Mouse (Mus musculus) adrenal gland, postnatal 14 days (tissue): ENCODE measurements around the gene Asrgl1. TPM values are rescaled to one million over a fixed set of nuclear protein-coding genes. Genes with fewer than 3 reads are reported as not detected.
A peak's percentile ranks its signal among the peaks of the same experiment; 100 is the strongest.

Experiments
- DNase-seq: peaks from one replicate; pipeline ENCODE4 v3.0.0; 2021; ENCODE audit warnings: mixed read lengths
- total RNA-seq: library from RNA; stranded (reverse); gene quantifications from 2 replicates; pipeline ENCODE4 v1.2.3, GENCODE M21; 2021

The Asrgl1 gene
- total RNA-seq, 1 experiment from 2014 or later = 12.6 TPM

DNA sequence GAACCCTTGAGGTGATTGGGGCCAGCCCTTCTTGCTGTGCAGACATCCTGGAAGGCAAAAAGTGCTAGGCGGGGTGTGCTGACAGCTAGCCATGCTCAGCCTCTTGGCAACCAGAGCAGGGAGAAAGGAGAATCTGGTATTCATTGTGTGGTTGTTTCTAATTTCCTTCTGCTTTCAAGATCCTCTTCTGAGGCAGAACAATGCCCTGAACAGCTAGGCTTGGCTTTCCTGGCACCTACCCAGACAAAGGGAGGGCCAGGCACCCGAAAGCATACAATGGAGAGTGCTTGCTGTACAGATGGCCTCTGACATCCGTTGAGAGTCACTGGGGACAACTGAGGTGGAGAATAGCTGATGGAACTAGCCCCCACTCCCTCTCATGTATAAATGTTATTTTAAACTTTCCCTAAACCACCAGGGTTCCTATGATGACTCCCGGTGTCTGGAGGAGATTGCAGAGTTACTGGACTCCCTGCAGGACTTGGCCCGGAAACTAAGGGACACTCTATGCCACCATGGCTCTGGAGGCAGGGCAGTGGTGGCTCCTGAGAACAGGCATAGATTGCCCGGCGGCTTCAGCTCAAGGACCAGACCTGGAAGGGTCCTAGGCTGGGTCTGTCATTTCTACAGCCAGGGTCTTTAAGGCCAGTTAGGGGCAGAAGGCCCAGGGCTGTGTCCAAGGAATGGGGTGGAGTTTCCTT lies 63.8 kb downstream of the Asrgl1 start:
- peak; percentile 65 for DNase-seq

DNA sequence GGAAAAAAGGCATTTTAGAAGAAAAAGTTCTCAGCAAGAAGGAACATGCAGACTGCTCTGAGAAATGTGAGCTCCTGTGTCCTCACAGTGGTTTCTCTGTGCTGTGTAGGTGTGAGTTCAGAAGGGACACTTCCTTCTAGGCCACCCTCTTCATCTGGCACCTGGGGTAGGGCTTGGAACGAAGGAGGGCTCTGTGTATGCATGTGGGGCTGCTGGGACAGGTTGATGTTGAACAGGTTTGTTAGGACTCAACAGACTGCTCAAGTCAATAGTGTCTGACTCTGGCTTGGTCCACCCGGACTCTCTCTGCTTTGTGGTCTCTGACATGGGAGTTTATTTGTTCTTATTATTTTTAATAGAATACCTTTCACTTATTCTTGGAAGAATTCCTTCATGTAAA lies 65.1 kb downstream of the Asrgl1 start:
- DNase-seq = no peak

DNA sequence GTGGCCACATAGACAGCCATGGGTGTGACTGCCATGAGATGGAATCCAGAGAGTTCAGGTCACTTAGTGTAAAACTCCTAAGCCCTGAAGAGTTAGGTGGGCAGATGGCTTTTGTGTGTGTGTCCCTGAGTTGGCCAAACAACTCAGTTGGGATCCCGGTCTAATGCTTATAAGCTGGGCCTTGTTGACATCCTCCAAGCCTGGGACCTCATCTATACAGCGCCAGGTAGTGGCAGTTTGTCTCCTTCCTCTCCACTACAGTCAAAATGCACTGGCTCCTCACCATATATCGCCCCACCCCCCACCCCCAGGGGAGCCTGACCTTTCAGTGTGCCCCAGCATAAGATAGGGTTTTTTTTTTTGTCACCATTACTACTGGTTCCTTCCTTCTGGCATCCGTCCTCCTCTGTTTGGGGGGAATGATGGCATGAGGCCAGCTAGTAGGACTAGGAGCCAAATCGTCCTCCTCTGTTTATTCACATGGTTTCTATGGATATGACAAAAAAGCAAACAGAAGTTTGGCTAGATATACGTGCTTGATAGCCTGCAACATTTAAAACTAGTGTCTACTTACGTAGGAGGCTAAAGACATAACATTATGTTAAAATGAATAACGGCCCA lies 65.6 kb downstream of the Asrgl1 start:
- DNase-seq = no peak

DNA sequence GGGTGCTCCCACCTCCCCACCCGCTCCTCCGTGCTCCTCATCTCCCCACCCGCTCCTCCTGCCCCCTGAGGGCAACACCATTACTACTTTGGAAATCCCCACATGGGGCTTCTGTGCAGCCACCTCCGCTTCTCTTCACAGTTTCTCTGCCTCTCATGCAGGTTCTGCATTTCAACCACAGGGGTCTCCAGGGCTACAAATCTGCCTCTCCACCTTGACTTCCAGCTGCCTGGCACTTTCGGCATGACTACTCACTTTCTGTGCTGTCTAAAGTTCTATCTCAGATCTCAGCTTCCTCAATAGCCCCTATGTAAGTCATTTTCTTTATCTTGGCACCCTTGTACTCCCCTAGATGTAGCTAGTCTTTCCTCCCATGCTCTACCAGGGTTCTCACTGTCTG lies 68.1 kb downstream of the Asrgl1 start:
- DNase-seq = no peak

DNA sequence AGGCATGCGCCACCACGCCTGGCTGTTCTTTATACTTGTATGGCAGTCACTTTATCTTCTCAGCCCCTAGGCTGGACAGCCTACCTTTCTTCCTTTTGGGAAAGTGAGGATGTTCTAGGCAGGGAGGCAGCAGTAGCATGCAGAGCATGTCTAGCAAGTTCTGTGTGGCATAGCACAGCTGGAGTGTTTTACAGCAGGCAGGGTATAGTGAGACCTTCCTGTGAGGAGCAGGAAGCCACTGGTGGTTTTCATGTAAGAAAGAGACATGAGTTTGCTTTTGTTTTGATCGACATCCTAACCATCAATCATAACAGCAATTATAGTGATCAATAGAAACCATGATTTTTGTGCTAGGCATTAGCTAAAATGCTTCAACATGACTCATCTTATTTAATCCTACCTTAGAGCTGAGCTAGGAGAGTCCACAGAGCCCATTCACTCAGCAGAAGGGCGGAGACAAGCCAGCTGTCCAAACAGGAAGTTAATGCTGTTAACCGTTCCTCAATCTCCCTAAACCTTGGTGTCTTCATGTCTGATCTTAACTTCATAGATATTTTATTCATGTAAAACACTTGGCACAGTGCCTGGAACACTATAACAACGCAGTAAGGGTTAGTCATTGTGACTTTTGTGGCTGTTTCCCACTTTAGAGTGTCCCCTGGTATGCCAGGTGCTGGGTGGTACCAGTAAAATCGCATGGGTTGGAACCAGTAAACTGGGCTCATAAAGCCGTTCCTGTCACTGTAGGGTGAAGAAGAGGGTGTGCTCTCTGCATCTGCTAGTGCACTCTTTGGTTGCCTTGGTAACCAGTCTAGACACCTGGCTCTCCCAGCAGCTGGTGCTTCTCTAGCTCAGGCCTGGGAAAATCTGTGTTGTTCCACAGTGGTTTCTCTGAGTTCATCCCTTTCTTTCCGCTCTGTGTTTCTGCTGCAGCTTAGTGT lies 69.5 kb downstream of the Asrgl1 start:
- no peak for DNase-seq

DNA sequence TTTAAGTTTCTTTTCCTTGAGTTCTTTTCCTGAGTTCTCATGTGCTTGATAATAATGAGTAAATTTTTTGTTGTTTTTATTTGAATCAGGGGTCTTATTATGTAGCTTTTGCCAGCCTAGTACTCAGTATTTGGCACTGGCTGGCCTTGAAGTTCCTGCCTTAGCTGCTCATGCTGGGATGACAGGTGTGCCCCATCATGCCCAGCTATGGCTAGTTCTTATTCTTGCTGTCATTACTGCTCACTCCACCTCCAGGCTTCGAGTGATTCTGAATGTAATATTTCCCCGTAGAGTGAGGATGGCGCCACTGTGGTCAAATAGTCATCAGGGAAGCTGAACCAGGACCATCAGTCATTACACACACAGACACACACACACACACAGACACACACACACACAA lies 71.6 kb downstream of the Asrgl1 start:
- no peak for DNase-seq

DNA sequence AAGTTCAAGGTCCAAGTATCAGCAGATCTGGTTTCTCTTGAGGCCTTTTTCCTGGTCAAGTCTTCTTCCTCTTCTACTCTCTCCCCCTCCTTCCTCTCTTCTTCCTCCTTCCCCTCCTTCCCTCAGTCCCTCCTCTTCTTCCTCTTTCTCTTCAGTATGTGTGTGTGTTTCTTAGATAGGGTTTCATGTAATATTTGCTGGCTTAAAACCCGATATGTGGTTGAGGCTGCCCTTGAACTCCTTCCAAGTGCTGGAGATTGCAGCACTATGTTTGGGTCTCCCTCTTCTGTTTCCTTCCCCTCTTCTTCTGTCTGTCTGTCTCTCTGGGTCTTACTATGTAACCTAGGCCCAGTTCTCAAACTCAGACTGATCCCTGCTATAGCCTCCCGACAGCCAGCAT lies 72.6 kb downstream of the Asrgl1 start:
- DNase-seq = no peak

DNA sequence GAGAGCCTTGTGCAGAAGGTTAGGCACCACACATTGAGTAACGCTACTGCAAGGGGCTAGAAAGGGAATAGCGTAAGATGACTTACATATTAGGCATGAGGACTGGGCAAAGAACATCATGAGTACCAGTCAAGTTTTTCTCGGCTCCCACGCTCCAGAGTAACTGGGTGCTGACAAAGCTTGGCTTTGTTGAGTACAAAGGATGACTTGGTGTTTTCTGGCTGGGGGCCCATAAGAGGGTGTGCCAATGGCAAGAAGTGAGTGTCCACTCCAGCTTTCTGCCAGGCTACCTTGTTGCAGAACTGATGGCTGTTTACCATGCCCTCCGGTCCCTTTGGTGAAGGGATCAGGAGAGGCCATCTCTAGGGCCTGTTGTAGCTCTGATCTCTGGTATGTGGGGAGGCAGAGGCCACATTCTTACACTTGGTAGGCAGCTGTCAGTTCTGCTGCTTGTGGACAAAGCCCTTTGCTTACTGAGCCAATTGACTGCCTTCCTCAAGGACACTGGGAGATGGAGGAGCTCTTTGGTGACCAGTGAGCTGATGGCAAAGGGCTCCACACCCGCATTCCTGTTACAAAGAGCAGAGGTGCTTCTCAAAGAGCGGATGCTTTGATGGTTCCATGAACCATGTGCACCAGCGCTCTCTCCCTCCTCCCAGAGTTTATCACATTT lies 74.1 kb downstream of the Asrgl1 start:
- peak; percentile 85 for DNase-seq

DNA sequence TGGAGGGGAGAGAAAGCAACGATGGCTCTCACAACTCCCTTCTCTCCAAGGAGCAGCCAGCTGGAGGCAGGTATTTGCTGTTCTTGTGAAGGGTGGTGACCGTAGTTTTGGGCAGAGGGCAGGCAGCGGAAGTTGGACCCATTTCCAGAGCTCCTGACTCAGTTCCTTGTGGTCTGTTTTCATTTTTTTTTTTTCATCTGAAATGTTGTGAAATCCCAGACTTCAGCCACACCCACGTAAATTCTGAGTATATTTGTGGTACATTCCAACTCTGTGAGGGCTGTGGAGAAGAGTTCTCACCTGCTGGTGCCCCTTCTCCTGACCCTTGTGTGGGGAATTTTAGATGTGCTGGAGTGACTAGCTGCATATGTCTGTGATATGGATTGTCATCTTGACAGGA lies 75.3 kb downstream of the Asrgl1 start:
- DNase-seq = no peak

Other genes with a start within 250 kb of the Asrgl1 start
- gene 1810009A15Rik, start 246.8 kb downstream of the Asrgl1 start, total RNA-seq = 42.4 and 46.2 TPM in 2 replicates
- 6.0 TPM in 1 of 2 replicates, not detected in the other for gene Gm49416, start 246.7 kb downstream of the Asrgl1 start, total RNA-seq
- gene Ints5, start 242.6 kb downstream of the Asrgl1 start, total RNA-seq = 22.5 and 23.1 TPM in 2 replicates
- gene Ganab, start 237.6 kb downstream of the Asrgl1 start, total RNA-seq = 162 and 164 TPM in 2 replicates
- 52.1 and 53.8 TPM in 2 replicates for gene B3gat3, start 215.3 kb downstream of the Asrgl1 start, total RNA-seq
- 25.7 and 33.3 TPM in 2 replicates for gene Rom1, start 206.3 kb downstream of the Asrgl1 start, total RNA-seq
- gene Eml3, start 206.1 kb downstream of the Asrgl1 start, total RNA-seq = 45.4 and 49.5 TPM in 2 replicates
- gene Mta2, start 193.8 kb downstream of the Asrgl1 start, total RNA-seq = 93.1 and 105 TPM in 2 replicates
- 20.2 and 21.7 TPM in 2 replicates for gene Tut1, start 181.8 kb downstream of the Asrgl1 start, total RNA-seq
- gene Eef1g, start 168.6 kb downstream of the Asrgl1 start, total RNA-seq = 355 and 413 TPM in 2 replicates
- gene Ahnak, start 146.4 kb downstream of the Asrgl1 start, total RNA-seq = 157 and 186 TPM in 2 replicates
- gene Scgb1a1, start 47.7 kb downstream of the Asrgl1 start, total RNA-seq = 4.4 TPM in 1 of 2 replicates, not detected in the other